Mouse (Mus musculus) olfactory bulb, adult 2 months (tissue): ENCODE results near the gene Mink1.

Experiments used
- CTCF ChIP-seq: fragments of 200-500 bp; IDR thresholded peaks from 2 replicates; pipeline ENCODE4 v1.5.1; 2012; ENCODE audit warnings: low read depth, mild to moderate bottlenecking, low read length, moderate library complexity; ENCODE audit not compliant: insufficient read depth
- POLR2A ChIP-seq: fragments of 200-500 bp; IDR thresholded peaks from 2 replicates; pipeline ENCODE4 v1.6.1; 2012; ENCODE audit warnings: mild to moderate bottlenecking, low read depth, low read length, moderate library complexity; ENCODE audit not compliant: insufficient read depth

DNA sequence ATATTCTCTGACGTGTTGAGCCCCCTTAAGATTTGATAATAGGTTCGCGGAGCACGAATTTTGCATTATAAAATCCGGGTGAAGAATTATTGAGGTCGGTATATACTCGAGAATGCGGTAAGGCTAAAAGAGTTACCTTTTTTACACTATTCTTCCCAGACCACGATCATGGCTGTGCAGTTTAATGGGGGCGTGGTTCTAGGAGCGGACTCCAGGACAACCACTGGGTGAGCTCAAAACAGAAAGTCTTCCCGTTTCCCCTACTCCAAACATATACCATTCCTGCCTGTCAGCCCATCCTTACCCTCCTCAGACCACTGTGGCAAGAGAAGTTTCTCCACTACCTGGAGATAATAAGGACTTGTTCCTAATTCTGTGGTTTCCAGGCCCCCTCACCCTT, 37.0 kb upstream of the Mink1 start:
- TF ChIP-seq POLR2A (no peak), CTCF (no peak)
